1 mouse cellular context compared by ENCODE assay signal in the genomic region with DNA sequence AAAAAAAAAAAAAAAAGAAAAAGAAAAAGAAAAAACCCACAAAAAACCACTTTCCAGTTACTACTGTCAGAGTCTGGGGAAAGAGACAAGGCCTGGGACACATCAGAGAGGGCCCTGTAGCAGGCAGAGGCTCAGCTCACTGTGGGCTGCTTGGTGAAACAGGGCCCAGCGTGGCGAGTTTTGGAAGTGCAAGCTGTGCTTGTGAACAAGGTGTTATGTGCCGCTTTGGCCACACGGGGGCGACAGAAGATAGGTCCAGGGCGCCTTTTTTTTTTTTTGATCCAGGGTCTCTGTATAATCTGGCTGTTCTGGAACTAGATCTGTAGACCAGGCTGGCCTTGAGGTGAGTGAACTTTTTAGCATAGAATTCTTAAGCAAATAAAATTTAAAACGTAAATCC.
TF ChIP-seq lines count a peak whose summit lies in the region.

No protein-coding gene starts in this region.

TF ChIP-seq in MEL, 35 proteins besides CTCF, POLR2A, EP300 and RAD21 (continued from another document):
- no peak for TF ChIP-seq E2F4 (IDR thresholded peaks at IDR 0.05; ENCODE audit: borderline replicate concordance, low read depth, low read length)
- no peak; the same call in 1 of the 2 replicates for TF ChIP-seq TCF12 (IDR thresholded peaks at IDR 0.05; ENCODE audit: low read depth, low read length)
- TF ChIP-seq SIN3A (IDR thresholded peaks at IDR 0.05; ENCODE audit: low read length): peak; percentile 82
- no peak for TF ChIP-seq UBTF (IDR thresholded peaks at IDR 0.05; ENCODE audit: borderline replicate concordance, insufficient read depth, low read depth, low read length)
- peak; percentile 56; the same call in 1 of the 2 replicates for TF ChIP-seq BHLHE40 (IDR thresholded peaks at IDR 0.05; ENCODE audit: borderline replicate concordance, low read depth, low read length)
- peak; percentile 70 for TF ChIP-seq MYC (IDR thresholded peaks at IDR 0.05; ENCODE audit: low read depth, low read length)
- TF ChIP-seq ELF1 (IDR thresholded peaks at IDR 0.05; ENCODE audit: low read depth, low read length): no peak
- peak; percentile 88 for TF ChIP-seq SMC3 (IDR thresholded peaks at IDR 0.05; ENCODE audit: low read depth, low read length)
- TF ChIP-seq KAT2A (conservative IDR thresholded peaks at IDR 0.05; ENCODE audit: low read depth, low read length): no peak
- TF ChIP-seq USF1 (IDR thresholded peaks at IDR 0.05; ENCODE audit: low read depth, low read length): no peak
- TF ChIP-seq MXI1 (IDR thresholded peaks at IDR 0.05; ENCODE audit: low read depth, low read length): peak; percentile 68
- TF ChIP-seq USF2 (IDR thresholded peaks at IDR 0.05; ENCODE audit: borderline replicate concordance in 1 of 2, insufficient read depth in 1 of 2, low read depth in 1 of 2, low read length in 2 of 2): no peak
- no peak for TF ChIP-seq MEF2A (IDR thresholded peaks at IDR 0.05; ENCODE audit: extremely low read depth, insufficient replicate concordance, low read depth, low read length, poor library complexity, severe bottlenecking)
- TF ChIP-seq MYB (IDR thresholded peaks at IDR 0.05; ENCODE audit: low read depth, low read length): no peak
- no peak for TF ChIP-seq TBP (IDR thresholded peaks at IDR 0.05; ENCODE audit: low read depth, low read length)
- no peak for TF ChIP-seq MAFK (IDR thresholded peaks at IDR 0.05; ENCODE audit: borderline replicate concordance, low read depth, low read length)
- no peak for TF ChIP-seq POLR2AphosphoS5 (IDR thresholded peaks at IDR 0.05; ENCODE audit: borderline replicate concordance, low read depth, low read length)
- TF ChIP-seq JUND (IDR thresholded peaks at IDR 0.05; ENCODE audit: low read depth, low read length): 0 out of 2 replicates have a peak, but pooled peaks have one; percentile 66
- TF ChIP-seq ZNF384 (IDR thresholded peaks at IDR 0.05; ENCODE audit: low read depth, low read length): peak; percentile 99
- no peak for TF ChIP-seq CHD2 (IDR thresholded peaks at IDR 0.05; ENCODE audit: low read length)
- TF ChIP-seq POLR2AphosphoS2 (IDR thresholded peaks at IDR 0.05; ENCODE audit: low read length): no peak
- no peak for TF ChIP-seq TAL1 (IDR thresholded peaks at IDR 0.05; ENCODE audit: low read length)
- peak; percentile 83 for TF ChIP-seq ZC3H11A (IDR thresholded peaks at IDR 0.05; ENCODE audit: low read depth, low read length)
- peak; percentile 28; the same call in 1 of the 2 replicates for TF ChIP-seq RCOR1 (IDR thresholded peaks at IDR 0.05; ENCODE audit: low read depth, low read length)
- 0 out of 2 replicates have a peak, but pooled peaks have one; percentile 29 for TF ChIP-seq GABPA (IDR thresholded peaks at IDR 0.05; ENCODE audit: low read depth, low read length)
- peak; percentile 75; the same call in 1 of the 2 replicates for TF ChIP-seq ZKSCAN1 (IDR thresholded peaks at IDR 0.05; ENCODE audit: low read depth, low read length)
